In the genomic region with DNA sequence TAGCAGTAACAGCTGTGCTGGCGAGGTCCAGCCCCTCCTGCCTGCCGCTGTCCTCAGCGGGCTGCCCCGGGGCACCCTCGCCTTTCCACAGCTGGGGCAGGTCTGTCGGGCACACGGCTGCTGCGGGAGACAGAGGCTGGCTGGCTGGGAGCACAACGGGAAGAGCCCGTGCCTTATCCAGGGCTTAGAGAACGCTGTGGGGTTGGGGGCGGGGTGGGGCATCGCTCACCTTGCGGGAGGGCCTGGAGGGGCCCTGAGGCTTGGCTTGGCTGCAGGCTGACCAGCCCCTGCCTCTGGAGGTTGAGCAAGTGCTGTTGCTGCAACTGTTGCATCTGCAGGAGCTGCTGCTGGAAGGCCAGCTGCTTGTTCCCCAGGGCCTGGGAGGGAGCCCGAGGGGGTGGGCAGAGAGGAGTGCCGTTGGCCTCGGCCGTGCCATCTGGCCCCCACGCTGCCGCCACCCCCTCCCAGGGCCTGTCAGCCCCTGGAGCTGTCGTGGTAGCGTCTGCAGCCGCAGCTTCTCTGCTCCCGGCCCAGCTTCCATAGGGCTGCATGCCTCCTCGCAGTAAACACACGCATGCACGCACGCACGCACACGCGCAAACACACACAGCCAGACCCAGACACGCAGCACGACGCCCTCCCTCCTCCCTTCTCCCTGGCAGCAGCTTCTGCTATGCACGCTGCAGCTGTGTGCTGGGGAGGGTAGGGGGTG, we compare ENCODE assay signal across 9 mouse cellular contexts. TPM values are rescaled to one million over a fixed set of nuclear protein-coding genes. Genes with fewer than 3 reads are reported as not detected.
A peak's percentile ranks its signal among the peaks of the same experiment; 100 is the strongest.
DNase-seq lines count a peak whose midpoint lies in the region; ATAC-seq lines count a peak whose summit lies in the region.
"Had no signal": no experiment of that assay in that cellular context is flagged by ENCODE, and none has a peak within 500 bp of the region (broad histone marks: within the 10 kb centered on the region; RNA-seq: fewer than 3 reads in every experiment).

No protein-coding gene starts in this region.

- WGBS in midbrain, embryonic 12.5 days: 8% methylated on average over 30 of the region's 35 CpGs

- H3K9me3 ChIP-seq in midbrain, embryonic 12.5 days: no peaks in the 10 kb centered on the region

- H3K4me3 ChIP-seq in midbrain, embryonic 12.5 days: peak overlapping the region; percentile 23

- H3K27me3 ChIP-seq in midbrain, embryonic 12.5 days: no peaks in the 10 kb centered on the region; the same call in 1 of the 2 replicates

- H3K4me2 ChIP-seq in midbrain, embryonic 12.5 days (replicated peaks): peak overlapping the region; percentile 48

- H3K36me3 ChIP-seq in midbrain, embryonic 12.5 days: peaks cover 34% of the 10 kb centered on the region

- peak; percentile 36 for DNase-seq in adrenal gland, postnatal 10 days
- DNase-seq in adrenal gland, postnatal 36 days: no peak
- peak; percentile 79 for DNase-seq in cerebellum, adult 9-11 months
- peak; percentile 62 for DNase-seq in gastrocnemius, postnatal 14 days
- peak; percentile 63 to 73 for DNase-seq in layer of hippocampus, postnatal 10 days (ENCODE audit: low spot score in 2 of 2)
- DNase-seq in telencephalon, adult 2 months (ENCODE audit: low read depth, low spot score): peak; percentile 80
- no peak for DNase-seq in yolk sac, embryonic 10.5 days (ENCODE audit: low spot score)

- peak overlapping the region; percentile 51 for H3K9ac ChIP-seq in midbrain, embryonic 12.5 days (replicated peaks)

- peak; percentile 17 for ATAC-seq in midbrain, embryonic 12.5 days (ENCODE audit: low FRiP score, low read depth)

- H3K27ac ChIP-seq in midbrain, embryonic 12.5 days (replicated peaks): peak overlapping the region; percentile 78
- H3K27ac ChIP-seq: macrophage had no signal

- intact Hi-C loops in gastrocnemius, postnatal 14 days (cut with DNase I; ENCODE audit: low total_unique reads): loop anchor here (5.0 kb wide), 1 partner anchor 224 kb away; no protein-coding TSS in a partner anchor

- peaks cover 84% of the 10 kb centered on the region for H3K4me1 ChIP-seq in midbrain, embryonic 12.5 days

RNA-seq across cellular contexts. Expression of gene Mdfi, which starts 44.0 kb away (rescaled TPM):
- 1 to 10 TPM; 4.2 to 5.3 TPM for total RNA-seq in adrenal gland, postnatal 10 days (2021)
- 1 to 10 TPM; 1.4 to 2.4 TPM for total RNA-seq in adrenal gland, postnatal 36 days (2021)
- 1 to 10 TPM; 2.4 to 3.5 TPM for total RNA-seq in gastrocnemius, postnatal 14 days (2021)
- 1 to 10 TPM; 1.3 to 2.0 TPM for total RNA-seq in layer of hippocampus, postnatal 10 days (2021)
- 7.6 and 11.7 TPM in 2 replicates for polyA plus RNA-seq in midbrain, embryonic 12.5 days (2016; fragmentation: Nextera tagmentation; extraction: Ambion mirVana)
- polyA plus RNA-seq: macrophage had no signal

RNA-seq across cellular contexts. Expression of gene Foxp4, which starts 45.9 kb away (rescaled TPM):
- 10 to 100 TPM; 24.8 to 25.6 TPM for total RNA-seq in adrenal gland, postnatal 10 days (2021)
- total RNA-seq in adrenal gland, postnatal 36 days (2021): 10 to 100 TPM; 23.0 to 23.6 TPM
- total RNA-seq in gastrocnemius, postnatal 14 days (2021): 1 to 10 TPM; 7.5 to 9.2 TPM
- total RNA-seq in layer of hippocampus, postnatal 10 days (2021): 10 to 100 TPM; 51.1 to 57.6 TPM
- 34.5 and 35.3 TPM in 2 replicates for polyA plus RNA-seq in midbrain, embryonic 12.5 days (2016; fragmentation: Nextera tagmentation; extraction: Ambion mirVana)

Comparison
In these comparisons a context has a peak if more than half of its experiments do, and no peak if none do; other contexts are left out.
1. DNase-seq: peak in adrenal gland, postnatal 10 days (single experiment), cerebellum, adult 9-11 months (single experiment), gastrocnemius, postnatal 14 days (single experiment), layer of hippocampus, postnatal 10 days (2 of 2) and telencephalon, adult 2 months (single experiment); none in adrenal gland, postnatal 36 days (0 of 2) and yolk sac, embryonic 10.5 days (single experiment).